Mouse (Mus musculus): ENCODE measurements around the gene Rhog. TPM values are rescaled to one million over a fixed set of nuclear protein-coding genes. Genes with fewer than 3 reads are reported as not detected.
"Not testable (repeated sequence)": the region's sequence is repeated elsewhere in the genome, so short reads cannot be mapped to it uniquely, and the experiment has no call there.

Gene Rhog
- 34.9 and 35.8 TPM in 2 replicates for total RNA-seq (2017)

- no peak for ATAC-seq (replicated peaks in 1 of 2; ENCODE audit: insufficient read depth in 1 of 2, low FRiP score in 2 of 2, low TSS enrichment in 1 of 2, low read depth in 1 of 2, poor library complexity in 2 of 2, severe bottlenecking in 2 of 2)
These were observed at the start of gene Rhog for GRCm38 (mm10) chr7:102255954-102256353. Gene Rhog, minus strand, starts transcription at chr7:102256054.

GRCm38 (mm10) chr7:102305596-102305995, 49.7 kb upstream of the Rhog start:
- no peak for ATAC-seq (replicated peaks in 1 of 2; ENCODE audit: insufficient read depth in 1 of 2, low FRiP score in 2 of 2, low TSS enrichment in 1 of 2, low read depth in 1 of 2, poor library complexity in 2 of 2, severe bottlenecking in 2 of 2)

GRCm38 (mm10) chr7:102302471-102302870, 46.6 kb upstream of the Rhog start:
- ATAC-seq (replicated peaks in 1 of 2; ENCODE audit: insufficient read depth in 1 of 2, low FRiP score in 2 of 2, low TSS enrichment in 1 of 2, low read depth in 1 of 2, poor library complexity in 2 of 2, severe bottlenecking in 2 of 2) = peak in 1 of 2 experiments; percentile 56; a peak in 1 of 4 replicates

- no peak for ATAC-seq (replicated peaks in 1 of 2; ENCODE audit: insufficient read depth in 1 of 2, low FRiP score in 2 of 2, low TSS enrichment in 1 of 2, low read depth in 1 of 2, poor library complexity in 2 of 2, severe bottlenecking in 2 of 2)
These were observed 44.9 kb upstream of the Rhog start for GRCm38 (mm10) chr7:102300761-102301160.

- no peak for ATAC-seq (replicated peaks in 1 of 2; ENCODE audit: insufficient read depth in 1 of 2, low FRiP score in 2 of 2, low TSS enrichment in 1 of 2, low read depth in 1 of 2, poor library complexity in 2 of 2, severe bottlenecking in 2 of 2)
These were observed 37.4 kb upstream of the Rhog start for GRCm38 (mm10) chr7:102293234-102293633.

- ATAC-seq (replicated peaks in 1 of 2; ENCODE audit: insufficient read depth in 1 of 2, low FRiP score in 2 of 2, low TSS enrichment in 1 of 2, low read depth in 1 of 2, poor library complexity in 2 of 2, severe bottlenecking in 2 of 2) = no peak
These were observed 36.4 kb upstream of the Rhog start for GRCm38 (mm10) chr7:102292228-102292627.

- no peak for ATAC-seq (replicated peaks in 1 of 2; ENCODE audit: insufficient read depth in 1 of 2, low FRiP score in 2 of 2, low TSS enrichment in 1 of 2, low read depth in 1 of 2, poor library complexity in 2 of 2, severe bottlenecking in 2 of 2)
These were observed 33.6 kb upstream of the Rhog start for GRCm38 (mm10) chr7:102289466-102289865.

GRCm38 (mm10) chr7:102282261-102282660, 26.4 kb upstream of the Rhog start:
- no peak for ATAC-seq (replicated peaks in 1 of 2; ENCODE audit: insufficient read depth in 1 of 2, low FRiP score in 2 of 2, low TSS enrichment in 1 of 2, low read depth in 1 of 2, poor library complexity in 2 of 2, severe bottlenecking in 2 of 2)

GRCm38 (mm10) chr7:102281403-102281802, 25.5 kb upstream of the Rhog start:
- ATAC-seq (replicated peaks in 1 of 2; ENCODE audit: insufficient read depth in 1 of 2, low FRiP score in 2 of 2, low TSS enrichment in 1 of 2, low read depth in 1 of 2, poor library complexity in 2 of 2, severe bottlenecking in 2 of 2) = no peak

- no peak for ATAC-seq (replicated peaks in 1 of 2; ENCODE audit: insufficient read depth in 1 of 2, low FRiP score in 2 of 2, low TSS enrichment in 1 of 2, low read depth in 1 of 2, poor library complexity in 2 of 2, severe bottlenecking in 2 of 2)
These were observed 16.6 kb upstream of the Rhog start for GRCm38 (mm10) chr7:102272422-102272948.

GRCm38 (mm10) chr7:102268395-102268748, 12.5 kb upstream of the Rhog start:
- no peak for ATAC-seq (replicated peaks in 1 of 2; ENCODE audit: insufficient read depth in 1 of 2, low FRiP score in 2 of 2, low TSS enrichment in 1 of 2, low read depth in 1 of 2, poor library complexity in 2 of 2, severe bottlenecking in 2 of 2)

- ATAC-seq (replicated peaks in 1 of 2; ENCODE audit: insufficient read depth in 1 of 2, low FRiP score in 2 of 2, low TSS enrichment in 1 of 2, low read depth in 1 of 2, poor library complexity in 2 of 2, severe bottlenecking in 2 of 2) = peak; percentile 4 to 41; a peak in 2 of 4 replicates
These were observed 11.9 kb upstream of the Rhog start, which contains the start of gene Stim1 for GRCm38 (mm10) chr7:102267601-102268394. Gene Stim1, plus strand, starts transcription at chr7:102267806.

GRCm38 (mm10) chr7:102267113-102267579, 11.3 kb upstream of the Rhog start:
- peak; percentile 89 for ATAC-seq (replicated peaks in 1 of 2; ENCODE audit: insufficient read depth in 1 of 2, low FRiP score in 2 of 2, low TSS enrichment in 1 of 2, low read depth in 1 of 2, poor library complexity in 2 of 2, severe bottlenecking in 2 of 2)

- peak; percentile 47 to 66 for ATAC-seq (replicated peaks in 1 of 2; ENCODE audit: insufficient read depth in 1 of 2, low FRiP score in 2 of 2, low TSS enrichment in 1 of 2, low read depth in 1 of 2, poor library complexity in 2 of 2, severe bottlenecking in 2 of 2)
These were observed 10.7 kb upstream of the Rhog start for GRCm38 (mm10) chr7:102266401-102267042.

GRCm38 (mm10) chr7:102266021-102266400, 10.2 kb upstream of the Rhog start:
- not testable (repeated sequence) for ATAC-seq (replicated peaks in 1 of 2; ENCODE audit: insufficient read depth in 1 of 2, low FRiP score in 2 of 2, low TSS enrichment in 1 of 2, low read depth in 1 of 2, poor library complexity in 2 of 2, severe bottlenecking in 2 of 2)

- no peak for ATAC-seq (replicated peaks in 1 of 2; ENCODE audit: insufficient read depth in 1 of 2, low FRiP score in 2 of 2, low TSS enrichment in 1 of 2, low read depth in 1 of 2, poor library complexity in 2 of 2, severe bottlenecking in 2 of 2)
These were observed 7.2 kb upstream of the Rhog start for GRCm38 (mm10) chr7:102263020-102263419.

- no peak for ATAC-seq (replicated peaks in 1 of 2; ENCODE audit: insufficient read depth in 1 of 2, low FRiP score in 2 of 2, low TSS enrichment in 1 of 2, low read depth in 1 of 2, poor library complexity in 2 of 2, severe bottlenecking in 2 of 2)
These were observed 4.7 kb upstream of the Rhog start for GRCm38 (mm10) chr7:102260518-102260917.

Measured in hematopoietic stem cell, adult 5-6 weeks (primary cell).